Mouse (Mus musculus) heart, postnatal 36 days (tissue): ENCODE measurements at regions not wholly inside any gene's neighbourhood (a gene's known extent, or its start where the extent isn't known, plus 50 kb on each side); places are given as distances from the start of the nearest gene placed in this dataset.

Experiments
- DNase-seq, 2 experiments: peaks; one replicate each; pipeline ENCODE4 v3.0.0; 2021 to 2022
- intact Hi-C: fragments of 180-260 bp; cut with DNase I; formaldehyde crosslinking; loops from one replicate; pipeline ENCODE4 v1.15.1; 2025

- intact Hi-C loops, result no loop called here
- DNase-seq, result no peak
Observed at GRCm38 (mm10) chr9:46645469-46645884, 325.7 kb upstream of the 4931429L15Rik start.

DNA sequence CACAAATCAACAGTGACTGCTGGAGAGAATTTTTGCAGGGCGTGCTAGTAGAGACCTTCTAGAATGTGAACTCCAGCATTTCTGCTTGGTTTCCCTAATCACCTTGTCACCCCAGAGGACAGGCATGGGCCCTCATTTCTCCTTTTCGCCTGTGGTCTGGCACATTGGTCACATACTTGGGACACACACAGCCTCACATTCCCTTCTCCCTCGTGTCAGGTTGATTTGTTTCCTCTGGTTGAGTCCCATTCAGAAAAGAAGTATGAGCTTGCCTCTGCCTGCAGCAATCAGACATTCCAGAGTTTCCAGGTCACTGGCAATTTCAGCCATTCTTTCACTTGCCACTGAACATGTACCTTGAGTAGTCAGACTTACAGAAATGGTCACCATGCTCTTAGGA, 323.8 kb upstream of the 4931429L15Rik start:
- intact Hi-C loops, result no loop called here
- DNase-seq, result no peak

DNA sequence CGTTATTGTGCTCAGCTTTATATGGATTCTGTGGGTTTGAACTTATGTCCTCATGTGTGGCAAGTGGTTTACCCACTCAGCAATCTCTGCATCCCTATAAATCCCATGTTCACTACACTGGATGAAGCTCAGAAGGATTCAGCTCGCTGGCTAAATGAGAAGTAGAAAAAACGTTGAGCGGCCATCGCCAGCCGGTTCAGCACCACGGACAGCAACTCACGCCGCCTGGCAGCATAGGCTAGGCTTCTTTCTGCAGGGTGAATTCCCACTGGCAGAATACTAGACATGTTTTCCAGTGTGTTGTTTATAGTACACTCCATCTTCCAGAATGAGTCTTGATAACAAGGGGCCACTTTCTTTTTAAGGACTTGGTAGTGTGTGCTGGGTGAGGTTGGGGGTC, 322.9 kb upstream of the 4931429L15Rik start:
- intact Hi-C loops, result no loop called here
- peak; percentile 22 to 54 for DNase-seq

GRCm38 (mm10) chr9:46636261-46637010, 316.6 kb upstream of the 4931429L15Rik start:
- intact Hi-C loops, result no loop called here
- DNase-seq, result no peak

GRCm38 (mm10) chr9:46633952-46634351, 314.2 kb upstream of the 4931429L15Rik start:
- intact Hi-C loops, result no loop called here

DNA sequence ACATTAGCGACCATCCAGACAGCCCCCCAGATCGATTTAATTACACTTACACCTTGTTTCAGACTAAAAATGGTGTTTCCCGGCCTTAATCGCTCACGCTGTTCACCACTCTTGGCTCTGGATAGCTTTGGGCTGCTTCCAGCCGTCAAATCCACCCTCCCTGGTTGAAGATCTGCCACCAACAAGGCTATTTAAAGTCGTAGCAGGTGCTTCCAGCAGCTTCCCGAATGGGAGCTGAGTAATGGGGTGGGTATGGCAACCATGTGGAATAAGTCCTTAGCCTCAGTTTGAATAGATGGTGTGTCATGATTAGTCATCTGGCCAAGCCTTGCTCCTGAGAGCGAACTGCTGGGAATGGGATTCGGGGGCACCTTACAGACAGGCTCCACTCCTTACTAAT, 312.8 kb upstream of the 4931429L15Rik start:
- intact Hi-C loops, result no loop called here
- DNase-seq, result peak; percentile 13 to 22

More at GRCm38 (mm10) chr9:46633952-46634351, 314.2 kb upstream of the 4931429L15Rik start:
- no peak for DNase-seq

GRCm38 (mm10) chr9:46622255-46622654, 302.5 kb upstream of the 4931429L15Rik start:
- intact Hi-C loops, result no loop called here
- DNase-seq, result no peak

GRCm38 (mm10) chr9:46621851-46622250, 302.1 kb upstream of the 4931429L15Rik start:
- no peak for DNase-seq
- intact Hi-C loops, result no loop called here

- intact Hi-C loops, result no loop called here
- DNase-seq, result no peak
Observed at GRCm38 (mm10) chr9:46610101-46611005, 290.6 kb upstream of the 4931429L15Rik start.

GRCm38 (mm10) chr9:46608695-46609094, 288.9 kb upstream of the 4931429L15Rik start:
- intact Hi-C loops, result loop anchor here (10.0 kb wide), 1 partner anchor 254 kb away; no protein-coding TSS in a partner anchor
- no peak for DNase-seq

- intact Hi-C loops, result loop anchor here (10.0 kb wide), 1 partner anchor 246 kb away; no protein-coding TSS in a partner anchor
Observed at GRCm38 (mm10) chr9:46600803-46601202, 281.0 kb upstream of the 4931429L15Rik start.

GRCm38 (mm10) chr9:46599931-46600708, 280.3 kb upstream of the 4931429L15Rik start:
- DNase-seq, result no peak
- intact Hi-C loops, result loop anchor here (10.0 kb wide), 1 partner anchor 245 kb away; no protein-coding TSS in a partner anchor

More at GRCm38 (mm10) chr9:46600803-46601202, 281.0 kb upstream of the 4931429L15Rik start:
- DNase-seq, result no peak

GRCm38 (mm10) chr9:46598518-46598917, 278.7 kb upstream of the 4931429L15Rik start:
- intact Hi-C loops, result no loop called here
- no peak for DNase-seq

GRCm38 (mm10) chr9:46593444-46593843, 273.7 kb upstream of the 4931429L15Rik start:
- intact Hi-C loops, result no loop called here

GRCm38 (mm10) chr9:46592908-46593307, 273.1 kb upstream of the 4931429L15Rik start:
- no peak for DNase-seq

More at GRCm38 (mm10) chr9:46593444-46593843, 273.7 kb upstream of the 4931429L15Rik start:
- DNase-seq, result no peak

GRCm38 (mm10) chr9:46586818-46587217, 267.0 kb upstream of the 4931429L15Rik start:
- intact Hi-C loops, result no loop called here
- no peak for DNase-seq

More at GRCm38 (mm10) chr9:46592908-46593307, 273.1 kb upstream of the 4931429L15Rik start:
- intact Hi-C loops, result no loop called here

- DNase-seq, result no peak
- intact Hi-C loops, result no loop called here
Observed at GRCm38 (mm10) chr9:46581844-46582243, 262.1 kb upstream of the 4931429L15Rik start.

DNA sequence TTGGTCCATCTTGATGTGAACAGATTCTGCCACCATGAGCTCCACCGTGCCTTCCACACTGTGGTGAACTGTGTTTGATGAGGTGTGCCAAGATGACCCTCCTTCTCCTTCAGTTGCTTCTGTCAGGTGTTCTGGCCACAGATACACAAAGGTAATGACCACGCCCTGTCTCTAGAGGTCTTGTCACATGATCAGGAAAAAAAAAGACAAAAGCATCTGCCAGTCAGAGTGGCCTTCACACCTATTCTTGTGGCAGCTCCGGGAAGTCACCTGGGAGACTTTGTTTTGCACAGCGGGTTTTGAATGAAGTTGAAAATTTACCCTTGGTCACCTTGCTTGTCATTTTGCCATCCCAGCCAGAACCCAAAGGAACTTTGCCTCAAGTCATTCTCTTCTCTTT, 242.5 kb upstream of the 4931429L15Rik start:
- intact Hi-C loops, result no loop called here
- DNase-seq, result no peak

- intact Hi-C loops, result no loop called here
- no peak for DNase-seq
Observed at GRCm38 (mm10) chr9:46558481-46558880, 238.7 kb upstream of the 4931429L15Rik start.

DNA sequence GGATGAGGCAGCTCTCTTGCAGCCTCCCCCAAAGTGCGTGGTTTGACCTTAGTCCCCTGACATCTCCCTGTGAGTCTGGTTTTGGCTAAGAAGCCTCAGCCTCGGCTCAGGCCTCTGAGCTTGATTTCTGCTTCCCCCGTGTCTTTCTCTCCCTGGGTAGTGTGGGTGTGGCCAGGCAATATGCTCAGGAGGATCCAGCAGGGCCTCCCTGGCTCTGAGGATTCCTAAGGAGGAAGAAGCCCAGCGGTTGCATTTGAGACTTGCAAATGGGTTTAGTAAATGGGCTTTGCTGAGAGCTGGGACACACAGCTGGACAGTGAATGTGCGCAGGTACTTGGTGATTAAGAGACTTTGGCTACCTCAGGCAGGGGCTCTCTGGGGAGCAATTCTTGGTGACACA, 238.0 kb upstream of the 4931429L15Rik start:
- intact Hi-C loops, result no loop called here
- no peak for DNase-seq
